Mouse (Mus musculus) bone marrow, adult 2 months (tissue): ENCODE measurements around the gene Nme2. TPM values are rescaled to one million over a fixed set of nuclear protein-coding genes. Genes with fewer than 3 reads are reported as not detected.

Source experiments
- H3K27ac ChIP-seq: fragments of 200-500 bp; 2 replicates; pipeline ENCODE4 v1.5.1; 2012; ENCODE audit warnings: low read depth, mild to moderate bottlenecking, control low read depth, inconsistent platforms, low read length; ENCODE audit not compliant: control insufficient read depth, poor library complexity, insufficient read depth
- H3K4me1 ChIP-seq: fragments of 200-500 bp; 2 replicates; pipeline ENCODE4 v1.6.1; 2011; ENCODE audit warnings: low read length; ENCODE audit not compliant: control insufficient read depth, insufficient read depth
- H3K4me3 ChIP-seq: fragments of 200-500 bp; replicated peaks from 2 replicates; pipeline ENCODE3; 2011; ENCODE audit warnings: mild to moderate bottlenecking, low read depth, low read length, control low read depth; ENCODE audit not compliant: control insufficient read depth
- CTCF ChIP-seq: fragments of 200-500 bp; IDR thresholded peaks from 2 replicates; pipeline ENCODE4 v1.5.1; 2011; ENCODE audit warnings: low read length, control low read depth; ENCODE audit not compliant: control insufficient read depth, insufficient read depth
- POLR2A ChIP-seq: fragments of 200-500 bp; IDR thresholded peaks from 2 replicates; pipeline ENCODE4 v1.6.1; 2011; ENCODE audit warnings: low read depth, mild to moderate bottlenecking, control low read depth, low read length, borderline replicate concordance; ENCODE audit not compliant: control insufficient read depth
- WGBS: fragments of 180-500 bp; shearing (Covaris S2); methylation state at CpG from one replicate; pipeline ENCODE4 v1.1.7; 2018; 5-methylcytosine and 5-hydroxymethylcytosine counted together
- polyA plus RNA-seq: library from polyadenylated mRNA; stranded (reverse); fragments of >200 nt; gene quantifications from 2 replicates; pipeline ENCODE4 v1.2.4, GENCODE M21; 2011; ENCODE audit warnings: low replicate concordance; ENCODE audit not compliant: missing spikeins, insufficient read depth, insufficient read length

Nme2 gene
- polyA plus RNA-seq, 1 experiment = 121 TPM

- WGBS = 74% methylated on average over 12 of the region's 12 CpGs
- Histone ChIP-seq H3K4me3 (no peak overlapping the region), H3K27ac (no peak overlapping the region; the same call in 1 of the 2 replicates), H3K4me1 (no peaks in the 10 kb centered on the region; the same call in 1 of the 2 replicates)
- TF ChIP-seq POLR2A (no peak), CTCF (no peak)
These were observed 32.4 kb upstream of the Nme2 start for GRCm38 (mm10) chr11:93988328-93989062.

- 18% methylated on average over 8 of the region's 8 CpGs for WGBS
These were observed 31.7 kb upstream of the Nme2 start for GRCm38 (mm10) chr11:93987625-93988327.

GRCm38 (mm10) chr11:93987026-93987425 is 31.0 kb upstream of the Nme2 start:
- Histone ChIP-seq H3K4me1 (no peaks in the 10 kb centered on the region; the same call in 1 of the 2 replicates), H3K4me3 (no peak overlapping the region), H3K27ac (no peak overlapping the region)
- no peak for TF ChIP-seq CTCF
- TF ChIP-seq POLR2A = no peak
- WGBS = 71% methylated on average over 4 of the region's 4 CpGs

More at GRCm38 (mm10) chr11:93987625-93988327, 31.7 kb upstream of the Nme2 start:
- no peak overlapping the region for H3K4me3 ChIP-seq
- no peak overlapping the region; the same call in 1 of the 2 replicates for H3K27ac ChIP-seq
- no peak for TF ChIP-seq POLR2A
- no peak for TF ChIP-seq CTCF
- no peaks in the 10 kb centered on the region; the same call in 1 of the 2 replicates for H3K4me1 ChIP-seq

- H3K4me3 ChIP-seq = no peak overlapping the region
- no peak overlapping the region for H3K27ac ChIP-seq
- no peaks in the 10 kb centered on the region; the same call in 1 of the 2 replicates for H3K4me1 ChIP-seq
- TF ChIP-seq POLR2A (no peak), CTCF (no peak)
These were observed 30.2 kb upstream of the Nme2 start for GRCm38 (mm10) chr11:93986298-93986697.

GRCm38 (mm10) chr11:93985265-93985664 is 29.2 kb upstream of the Nme2 start:
- Histone ChIP-seq H3K27ac (no peak overlapping the region), H3K4me3 (no peak overlapping the region), H3K4me1 (no peaks in the 10 kb centered on the region; the same call in 1 of the 2 replicates)
- WGBS = 45% methylated on average over 5 of the region's 5 CpGs
- TF ChIP-seq CTCF = no peak
- TF ChIP-seq POLR2A = no peak

- 65% methylated on average over 3 of the region's 3 CpGs for WGBS
- no peak for TF ChIP-seq CTCF
- TF ChIP-seq POLR2A = no peak
- Histone ChIP-seq H3K4me3 (no peak overlapping the region), H3K27ac (no peak overlapping the region), H3K4me1 (no peaks in the 10 kb centered on the region; the same call in 1 of the 2 replicates)
These were observed 28.6 kb upstream of the Nme2 start for GRCm38 (mm10) chr11:93984619-93985018.

GRCm38 (mm10) chr11:93979502-93980049 is 23.5 kb upstream of the Nme2 start:
- no peak overlapping the region for H3K4me3 ChIP-seq
- WGBS = 61% methylated on average over 6 of the region's 6 CpGs
- H3K4me1 ChIP-seq = no peaks in the 10 kb centered on the region
- no peak overlapping the region for H3K27ac ChIP-seq
- no peak for TF ChIP-seq CTCF
- no peak for TF ChIP-seq POLR2A

GRCm38 (mm10) chr11:93972951-93973350 is 16.9 kb upstream of the Nme2 start:
- Histone ChIP-seq H3K4me3 (no peak overlapping the region), H3K4me1 (no peaks in the 10 kb centered on the region; the same call in 1 of the 2 replicates), H3K27ac (no peak overlapping the region)
- no peak for TF ChIP-seq POLR2A
- TF ChIP-seq CTCF = no peak
- 88% methylated on average over 5 of the region's 5 CpGs for WGBS
